Mouse (Mus musculus) cerebellum, postnatal 4 days (tissue): ENCODE measurements at regions not wholly inside any gene's neighbourhood (a gene's known extent, or its start where the extent isn't known, plus 50 kb on each side); places are given as distances from the start of the nearest gene placed in this dataset.

Experiments
- DNase-seq, 2 experiments: peaks; one replicate each; pipeline ENCODE4 v3.0.0; 2022; ENCODE audit warnings: low spot score in 2 of 2, mixed read lengths in 1 of 2

GRCm38 (mm10) chr7:59711741-59712140 is 293.1 kb downstream of the Snurf start:
- DNase-seq: peak; percentile 23 to 38
